Mouse (Mus musculus) liver, postnatal 0 days (tissue): ENCODE results near the gene Fam98a. TPM values are rescaled to one million over a fixed set of nuclear protein-coding genes. Genes with fewer than 3 reads are reported as not detected.

ENCODE experiments used
- ATAC-seq: fragments of 200-750 bp; cut with Nextera tagmentation; 2 replicates; pipeline ENCODE4 v1.8.0; 2017; ENCODE audit warnings: mild to moderate bottlenecking, moderate library complexity
- DNase-seq: peaks from one replicate; pipeline ENCODE4 v3.0.0-alpha.2; 2016
- H3K27ac ChIP-seq: fragments of 300-500 bp; sonication (generic); 2 replicates; pipeline ENCODE4 v1.5.1; 2014; ENCODE audit warnings: antibody characterized with exemption, moderate library complexity, mild to moderate bottlenecking, low read depth
- H3K27me3 ChIP-seq: fragments of 300-500 bp; sonication (generic); 2 replicates; pipeline ENCODE4 v1.6.1; 2014; ENCODE audit warnings: low read length, control low read depth, mixed read lengths; ENCODE audit not compliant: insufficient read depth
- H3K36me3 ChIP-seq: fragments of 300-500 bp; sonication (generic); replicated peaks from 2 replicates; pipeline ENCODE4 v1.6.1; 2014; ENCODE audit warnings: mild to moderate bottlenecking, control low read depth, low read length, moderate library complexity, mixed read lengths; ENCODE audit not compliant: insufficient read depth
- H3K4me1 ChIP-seq: fragments of 300-500 bp; sonication (generic); 2 replicates; pipeline ENCODE4 v1.6.1; 2014; ENCODE audit warnings: antibody characterized with exemption, mild to moderate bottlenecking, control low read depth; ENCODE audit not compliant: insufficient read depth
- H3K4me2 ChIP-seq: fragments of 300-500 bp; sonication (generic); 2 replicates; pipeline ENCODE4 v1.6.1; 2014; ENCODE audit warnings: low read depth, mild to moderate bottlenecking, low read length, moderate library complexity, mixed read lengths
- H3K4me3 ChIP-seq: fragments of 300-500 bp; sonication (generic); 2 replicates; pipeline ENCODE4 v1.5.1; 2014; ENCODE audit warnings: low read depth, low read length
- H3K9ac ChIP-seq: fragments of 300-500 bp; sonication (generic); replicated peaks from 2 replicates; pipeline ENCODE4 v1.6.1; 2014; ENCODE audit warnings: mild to moderate bottlenecking, moderate library complexity
- H3K9me3 ChIP-seq: fragments of 300-500 bp; sonication (generic); 2 replicates; pipeline ENCODE4 v1.6.1; 2016; ENCODE audit warnings: mild to moderate bottlenecking, control low read depth, low read length, mixed read lengths
- CTCF ChIP-seq: sonication (generic); IDR thresholded peaks from 2 replicates; pipeline ENCODE4 v1.5.1; 2016; ENCODE audit warnings: antibody characterized with exemption, low read depth
- EP300 ChIP-seq: IDR thresholded peaks from 2 replicates; pipeline ENCODE4 v1.6.1; 2016; ENCODE audit warnings: antibody characterized with exemption, low read depth, mild to moderate bottlenecking
- WGBS: fragments of 180-500 bp; shearing (Covaris S2); extraction: QIAGEN DNeasy Blood & Tissue Kit; methylation state at CpG from one replicate; pipeline ENCODE4 v1.1.7; 2014; ENCODE audit not compliant: insufficient replicate concordance; 5-methylcytosine and 5-hydroxymethylcytosine counted together
- polyA plus RNA-seq: library from polyadenylated mRNA; unstranded; fragments of >200 nt; fragmentation: Nextera tagmentation; extraction: Ambion mirVana; gene quantifications from 2 replicates; pipeline ENCODE4 v1.2.1, GENCODE M21; 2015

The Fam98a gene
- polyA plus RNA-seq, 1 experiment from 2014 or later, result 10.7 TPM

DNA sequence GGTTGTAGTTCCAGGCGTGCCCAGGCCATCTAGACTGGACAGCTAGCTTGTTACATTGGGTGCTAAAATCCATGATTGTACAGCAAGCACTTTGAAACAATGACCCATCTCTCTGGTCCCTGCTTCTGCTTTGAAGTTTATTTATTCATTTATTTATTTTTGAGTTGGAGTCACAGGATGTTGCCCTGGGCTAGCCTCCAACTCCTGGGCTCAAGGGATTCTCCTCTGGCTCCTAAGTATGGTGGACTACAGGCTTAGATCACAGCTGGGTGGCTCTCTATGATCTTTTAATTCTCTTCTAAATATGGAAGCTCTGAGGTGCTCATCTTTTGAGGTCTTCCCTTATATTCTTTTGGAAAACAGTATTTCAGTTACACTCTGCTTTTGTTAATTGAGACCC is 25.3 kb downstream of the Fam98a start:
- Histone ChIP-seq H3K4me2 (no peak overlapping the region), H3K9me3 (no peaks in the 10 kb centered on the region), H3K4me1 (0 out of 2 replicates have a peak, but pooled peaks cover 4% of the 10 kb centered on the region), H3K27me3 (no peaks in the 10 kb centered on the region), H3K4me3 (no peak overlapping the region), H3K27ac (no peak overlapping the region), H3K9ac (no peak overlapping the region), H3K36me3 (no peaks in the 10 kb centered on the region)
- no peak for ATAC-seq
- DNase-seq, result no peak
- WGBS, result 72% methylated on average over 1 of the region's 1 CpGs
- TF ChIP-seq EP300, result no peak
- no peak for TF ChIP-seq CTCF

DNA sequence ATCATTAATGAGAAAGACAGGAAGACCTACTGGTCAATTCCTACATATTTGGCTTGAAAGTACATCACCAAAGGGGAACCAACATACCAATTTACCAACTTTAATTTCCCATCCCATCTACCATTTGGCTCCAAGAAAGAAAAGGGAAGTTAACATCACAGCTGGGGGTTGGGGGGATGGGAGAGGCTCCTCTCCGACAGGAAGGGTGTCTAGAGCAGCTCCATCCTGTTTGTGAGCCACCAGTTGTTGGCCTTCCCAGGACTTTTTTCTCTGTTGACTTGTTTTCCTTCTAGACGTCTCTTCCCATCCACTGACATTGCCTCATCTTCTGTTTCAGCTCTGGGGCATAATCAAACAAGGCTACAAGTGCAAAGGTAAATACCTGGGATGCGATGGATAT is 27.9 kb downstream of the Fam98a start:
- no peak for ATAC-seq
- Histone ChIP-seq H3K9me3 (no peaks in the 10 kb centered on the region), H3K4me2 (no peak overlapping the region), H3K4me1 (0 out of 2 replicates have a peak, but pooled peaks cover 4% of the 10 kb centered on the region), H3K9ac (no peak overlapping the region), H3K27ac (no peak overlapping the region), H3K36me3 (no peaks in the 10 kb centered on the region), H3K4me3 (no peak overlapping the region), H3K27me3 (no peaks in the 10 kb centered on the region)
- no peak for TF ChIP-seq EP300
- no peak for TF ChIP-seq CTCF
- WGBS, result 46% methylated on average over 3 of the region's 3 CpGs
- DNase-seq, result no peak

DNA sequence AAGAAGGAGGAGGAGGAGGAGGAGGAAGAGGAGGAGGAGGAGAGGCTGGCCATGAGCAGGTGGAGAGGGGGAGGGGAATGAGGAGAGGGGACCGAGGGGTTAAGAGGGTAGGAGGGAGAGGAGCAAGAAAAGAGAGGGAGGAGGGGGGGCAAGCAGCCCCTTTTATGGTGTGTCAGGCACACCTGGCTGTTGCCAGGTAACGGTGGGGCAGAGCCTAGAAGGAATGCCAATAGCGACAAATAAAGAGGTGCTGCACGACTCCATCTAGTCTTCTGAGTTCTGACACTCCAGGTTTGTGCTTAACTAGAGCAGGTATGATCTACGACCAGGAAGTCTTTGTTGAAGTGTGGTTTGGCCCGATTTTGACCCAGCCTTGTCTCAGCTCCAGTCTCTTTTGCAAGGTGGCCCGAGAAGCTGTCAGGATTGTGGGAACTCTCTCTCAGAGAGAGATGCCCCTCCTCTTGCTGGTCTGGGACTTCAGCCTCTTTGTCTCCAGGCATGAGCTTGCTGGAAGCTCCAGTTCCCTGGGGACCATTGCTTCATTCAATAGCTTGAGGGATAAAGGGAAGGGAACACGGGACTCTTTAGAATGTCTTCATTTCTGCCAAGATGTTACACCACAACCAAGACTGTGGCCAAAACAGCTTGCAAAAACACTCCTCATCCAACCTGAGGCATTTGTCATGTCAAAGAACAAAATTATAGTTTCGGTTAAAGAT is 29.2 kb downstream of the Fam98a start:
- Histone ChIP-seq H3K27me3 (no peaks in the 10 kb centered on the region), H3K9me3 (no peaks in the 10 kb centered on the region), H3K4me2 (no peak overlapping the region), H3K27ac (no peak overlapping the region), H3K4me3 (no peak overlapping the region), H3K9ac (no peak overlapping the region), H3K36me3 (no peaks in the 10 kb centered on the region), H3K4me1 (0 out of 2 replicates have a peak, but pooled peaks cover 4% of the 10 kb centered on the region)
- no peak for TF ChIP-seq EP300
- TF ChIP-seq CTCF, result no peak
- no peak for ATAC-seq
- WGBS, result 30% methylated on average over 9 of the region's 9 CpGs
- DNase-seq, result no peak

DNA sequence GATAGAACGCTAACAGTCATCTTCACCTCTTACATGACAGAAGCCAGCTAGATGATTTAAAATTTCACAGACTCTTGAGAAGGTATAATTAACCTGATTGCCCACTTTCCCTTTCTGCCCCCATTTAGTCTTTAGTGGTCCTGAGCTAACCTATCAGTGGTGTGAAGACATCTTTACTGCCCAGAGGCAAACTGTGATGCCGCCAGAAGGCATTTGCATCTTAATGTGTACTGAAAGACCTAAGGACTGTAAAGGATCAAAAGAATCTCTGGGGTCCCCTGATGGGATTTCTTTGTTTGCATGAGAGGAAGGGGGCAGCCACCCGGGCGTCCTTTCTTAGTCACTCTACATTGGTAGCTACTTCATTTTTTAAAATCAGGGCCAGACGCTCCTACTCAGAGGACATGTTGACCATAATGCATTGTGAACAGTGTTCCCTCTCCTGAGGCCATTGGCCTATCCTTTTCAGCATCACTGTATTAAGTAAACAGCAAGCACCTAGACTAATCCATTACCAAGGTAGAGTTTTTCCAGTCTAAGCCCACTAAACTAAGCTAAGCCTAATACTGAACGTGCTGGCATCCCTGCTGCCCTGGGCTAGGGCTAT is 30.4 kb downstream of the Fam98a start:
- WGBS, result 69% methylated on average over 6 of the region's 6 CpGs
- Histone ChIP-seq H3K9ac (no peak overlapping the region), H3K36me3 (no peaks in the 10 kb centered on the region), H3K4me2 (no peak overlapping the region), H3K4me3 (no peak overlapping the region), H3K27me3 (no peaks in the 10 kb centered on the region), H3K4me1 (0 out of 2 replicates have a peak, but pooled peaks cover 4% of the 10 kb centered on the region), H3K9me3 (no peaks in the 10 kb centered on the region), H3K27ac (no peak overlapping the region)
- ATAC-seq (no peak), DNase-seq (no peak)
- TF ChIP-seq CTCF (no peak), EP300 (no peak)

GRCm38 (mm10) chr17:75519239-75519900 is 32.4 kb downstream of the Fam98a start:
- DNase-seq (no peak), ATAC-seq (no peak)
- H3K9me3 ChIP-seq, result no peaks in the 10 kb centered on the region
- H3K4me3 ChIP-seq, result no peak overlapping the region
- H3K4me1 ChIP-seq, result 0 out of 2 replicates have a peak, but pooled peaks cover 4% of the 10 kb centered on the region
- no peaks in the 10 kb centered on the region for H3K36me3 ChIP-seq
- no peak overlapping the region for H3K27ac ChIP-seq
- TF ChIP-seq EP300, result no peak
- TF ChIP-seq CTCF, result no peak
- 62% methylated on average over 8 of the region's 8 CpGs for WGBS
- H3K27me3 ChIP-seq, result no peaks in the 10 kb centered on the region
- no peak overlapping the region for H3K4me2 ChIP-seq
- H3K9ac ChIP-seq, result no peak overlapping the region

DNA sequence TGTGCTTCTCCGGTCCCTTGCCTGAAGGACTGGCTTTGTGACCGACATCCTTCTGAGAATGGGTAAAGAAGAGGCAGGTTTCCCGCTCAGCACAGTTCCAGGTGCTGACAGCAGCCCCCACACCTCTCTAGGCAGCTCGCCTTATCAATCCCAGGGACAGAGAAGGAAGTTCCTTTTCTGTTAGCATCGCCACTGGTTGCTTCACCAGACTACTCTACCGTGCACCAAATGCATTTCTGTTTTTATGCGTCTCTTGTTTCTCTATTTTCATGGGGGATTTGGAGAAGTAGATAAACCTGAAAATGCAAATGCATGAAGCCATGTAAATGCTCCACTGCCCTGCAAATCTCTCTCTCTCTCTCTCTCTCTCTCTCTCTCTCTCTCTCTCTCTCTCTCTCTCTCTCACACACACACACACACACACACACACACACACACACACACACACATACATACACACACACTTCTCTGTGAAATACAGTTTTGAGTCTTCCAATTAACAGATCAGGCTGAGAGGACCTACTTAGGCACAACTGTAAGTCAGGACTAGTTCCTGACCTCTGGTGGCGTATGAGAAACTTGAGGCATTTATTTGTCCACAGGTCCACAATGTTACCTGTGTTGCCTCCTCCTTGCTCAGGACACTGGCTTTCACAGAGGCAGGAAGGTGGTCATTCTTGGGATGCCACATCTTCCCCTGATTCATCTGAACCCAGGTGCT is 33.4 kb downstream of the Fam98a start:
- Histone ChIP-seq H3K4me1 (no peaks in the 10 kb centered on the region), H3K4me2 (no peak overlapping the region), H3K4me3 (no peak overlapping the region), H3K36me3 (no peaks in the 10 kb centered on the region), H3K27ac (no peak overlapping the region), H3K9me3 (no peaks in the 10 kb centered on the region), H3K9ac (no peak overlapping the region), H3K27me3 (no peaks in the 10 kb centered on the region)
- no peak for DNase-seq
- no peak for TF ChIP-seq EP300
- WGBS, result 37% methylated on average over 8 of the region's 8 CpGs
- ATAC-seq, result no peak
